In genomic region chr12:79970981-79971390, GRCm38 (mm10) we compare ENCODE assay signal across 9 mouse cellular contexts.
DNase-seq lines count a peak whose midpoint lies in the region; ATAC-seq and TF ChIP-seq lines count a peak whose summit lies in the region.
"Had no signal": no experiment of that assay in that cellular context is flagged by ENCODE, and none has a peak within 500 bp of the region (broad histone marks: within the 10 kb centered on the region; RNA-seq: fewer than 3 reads in every experiment).

No protein-coding gene starts in this region.

- no peak for DNase-seq in left cerebral cortex, adult 2 months (ENCODE audit: extremely low spot score in 1 of 2, low spot score in 2 of 2)
- no peak for DNase-seq in left cerebral cortex, adult 8-10 months (ENCODE audit: low spot score in 2 of 2)
- no peak for DNase-seq in embryonic facial prominence, embryonic 10.5 days (ENCODE audit: low spot score)
- DNase-seq in hindbrain, embryonic 14.5 days (ENCODE audit: low spot score) = no peak
- no peak for DNase-seq in layer of hippocampus, postnatal 36 days
- DNase-seq in gastrocnemius, postnatal 25 days = no peak

- no peaks in the 10 kb centered on the region for H3K9me3 ChIP-seq in embryonic facial prominence, embryonic 10.5 days
- H3K9me3 ChIP-seq in hindbrain, embryonic 14.5 days (ENCODE audit: control insufficient read depth, low read length) = no peaks in the 10 kb centered on the region

- no peak for TF ChIP-seq CTCF in left cerebral cortex, adult 2 months (IDR thresholded peaks at IDR 0.05)
- TF ChIP-seq CTCF in olfactory bulb, adult 2 months (IDR thresholded peaks at IDR 0.05; ENCODE audit: insufficient read depth, low read depth, low read length) = no peak

- ATAC-seq in hindbrain, embryonic 14.5 days (ENCODE audit: low FRiP score) = no peak
- no peak for ATAC-seq in monocyte, adult 5-6 weeks (replicated peaks; ENCODE audit: insufficient number of reproducible peaks, low FRiP score, low TSS enrichment, poor library complexity, severe bottlenecking)

- H3K27me3 ChIP-seq in embryonic facial prominence, embryonic 10.5 days (replicated peaks; ENCODE audit: low read depth, poor library complexity, severe bottlenecking) = peaks cover 11% of the 10 kb centered on the region; the same call in 1 of the 2 replicates
- H3K27me3 ChIP-seq in hindbrain, embryonic 14.5 days (ENCODE audit: control insufficient read depth, insufficient read depth, low read length) = no peaks in the 10 kb centered on the region

- no peaks in the 10 kb centered on the region for H3K36me3 ChIP-seq in embryonic facial prominence, embryonic 10.5 days (replicated peaks)
- no peaks in the 10 kb centered on the region for H3K36me3 ChIP-seq in hindbrain, embryonic 14.5 days (replicated peaks; ENCODE audit: control insufficient read depth, insufficient read depth)

- no peak overlapping the region for H3K9ac ChIP-seq in hindbrain, embryonic 14.5 days
- H3K9ac ChIP-seq: liver, embryonic 14.5 days had no signal

- intact Hi-C loops in left cerebral cortex, adult 2 months (cut with DNase I) = loop anchor here (1.0 kb wide), 1 partner anchor 91 kb away; no protein-coding TSS in a partner anchor

- WGBS in embryonic facial prominence, embryonic 10.5 days = 44% methylated on average over 5 of the region's 5 CpGs
- WGBS in hindbrain, embryonic 14.5 days = 53% methylated on average over 5 of the region's 5 CpGs
- WGBS in olfactory bulb, adult 2 months = 63% methylated on average over 5 of the region's 5 CpGs

- peaks cover 85% of the 10 kb centered on the region for H3K4me1 ChIP-seq in embryonic facial prominence, embryonic 10.5 days
- peaks cover 22% of the 10 kb centered on the region for H3K4me1 ChIP-seq in hindbrain, embryonic 14.5 days (replicated peaks; ENCODE audit: control insufficient read depth, insufficient read depth, low read length)
- peaks cover 26% of the 10 kb centered on the region for H3K4me1 ChIP-seq in olfactory bulb, adult 2 months (ENCODE audit: control insufficient read depth, insufficient read depth, low read length)

- H3K4me2 ChIP-seq in hindbrain, embryonic 14.5 days (replicated peaks) = no peak overlapping the region

- peak overlapping the region; percentile 83 for H3K27ac ChIP-seq in left cerebral cortex, adult 2 months
- H3K27ac ChIP-seq in embryonic facial prominence, embryonic 10.5 days (replicated peaks) = peak overlapping the region; percentile 88
- peak overlapping the region; percentile 78 for H3K27ac ChIP-seq in hindbrain, embryonic 14.5 days
- peak overlapping the region; percentile 71 for H3K27ac ChIP-seq in olfactory bulb, adult 2 months (ENCODE audit: insufficient read depth, low read depth, low read length)
- H3K27ac ChIP-seq: liver, embryonic 14.5 days had no signal

- no peak for TF ChIP-seq POLR2A in olfactory bulb, adult 2 months (IDR thresholded peaks at IDR 0.05; ENCODE audit: insufficient read depth, low read depth, low read length)

- no peak overlapping the region for H3K4me3 ChIP-seq in left cerebral cortex, adult 2 months
- no peak overlapping the region for H3K4me3 ChIP-seq in embryonic facial prominence, embryonic 10.5 days
- no peak overlapping the region for H3K4me3 ChIP-seq in hindbrain, embryonic 14.5 days (replicated peaks; ENCODE audit: low read length)
- H3K4me3 ChIP-seq in olfactory bulb, adult 2 months (ENCODE audit: insufficient read depth, low read depth, low read length) = no peak overlapping the region
